Mouse (Mus musculus) spleen, postnatal 14 days (tissue): ENCODE results near the gene 3110082I17Rik.
"Not testable (repeated sequence)": the region's sequence is repeated elsewhere in the genome, so short reads cannot be mapped to it uniquely, and the experiment has no call there.

Experiments
- DNase-seq, 2 experiments: peaks; one replicate each; pipeline ENCODE4 v3.0.0; 2021 to 2022; ENCODE audit warnings: low spot score in 2 of 2

The 3110082I17Rik gene

GRCm38 (mm10) chr5:139394399-139394798, 65.9 kb downstream of the 3110082I17Rik start:
- no peak for DNase-seq

GRCm38 (mm10) chr5:139393197-139393588, 67.1 kb downstream of the 3110082I17Rik start:
- DNase-seq, result no peak

GRCm38 (mm10) chr5:139392219-139393196, 67.8 kb downstream of the 3110082I17Rik start:
- DNase-seq, result no peak

GRCm38 (mm10) chr5:139391309-139391990, 68.9 kb downstream of the 3110082I17Rik start:
- no peak for DNase-seq

GRCm38 (mm10) chr5:139390324-139391119, 69.8 kb downstream of the 3110082I17Rik start:
- DNase-seq, result not testable (repeated sequence)

GRCm38 (mm10) chr5:139389676-139390061, 70.7 kb downstream of the 3110082I17Rik start:
- peak; percentile 63 to 68 for DNase-seq

- no peak for DNase-seq
Observed at GRCm38 (mm10) chr5:139388694-139389675, 71.3 kb downstream of the 3110082I17Rik start.

GRCm38 (mm10) chr5:139388195-139388570, 72.1 kb downstream of the 3110082I17Rik start:
- DNase-seq, result no peak

GRCm38 (mm10) chr5:139387329-139388194, 72.8 kb downstream of the 3110082I17Rik start:
- no peak for DNase-seq

- no peak for DNase-seq
Observed at GRCm38 (mm10) chr5:139386047-139386446, 74.3 kb downstream of the 3110082I17Rik start.

GRCm38 (mm10) chr5:139384531-139384930, 75.8 kb downstream of the 3110082I17Rik start:
- DNase-seq, result no peak

GRCm38 (mm10) chr5:139383234-139383633, 77.1 kb downstream of the 3110082I17Rik start:
- no peak for DNase-seq

- peak in 1 of 2 experiments; percentile 50 for DNase-seq
Observed at GRCm38 (mm10) chr5:139382760-139383159, 77.6 kb downstream of the 3110082I17Rik start.

GRCm38 (mm10) chr5:139381586-139382513, 78.5 kb downstream of the 3110082I17Rik start:
- DNase-seq, result peak in 1 of 2 experiments; percentile 55

GRCm38 (mm10) chr5:139380385-139381248, 79.7 kb downstream of the 3110082I17Rik start:
- DNase-seq, result peak; percentile 89 to 90

GRCm38 (mm10) chr5:139379771-139380384, 80.4 kb downstream of the 3110082I17Rik start:
- DNase-seq, result no peak
